Comparison of ENCODE assay signal across 12 mouse cellular contexts in genomic region chr12:85393981-85394380, GRCm38 (mm10). TPM values are rescaled to one million over a fixed set of nuclear protein-coding genes. Genes with fewer than 3 reads are reported as not detected.
DNase-seq lines count a peak whose midpoint lies in the region.
"Had no signal": no experiment of that assay in that cellular context is flagged by ENCODE, and none has a peak within 500 bp of the region (broad histone marks: within the 10 kb centered on the region; RNA-seq: fewer than 3 reads in every experiment).

No protein-coding gene starts in this region.

- no peaks in the 10 kb centered on the region for H3K4me1 ChIP-seq in midbrain, embryonic 10.5 days
- H3K4me1 ChIP-seq: hindbrain, embryonic 12.5 days had no signal

- H3K27me3 ChIP-seq in midbrain, embryonic 10.5 days (ENCODE audit: low read depth, poor library complexity, severe bottlenecking): no peaks in the 10 kb centered on the region
- H3K27me3 ChIP-seq: hindbrain, embryonic 12.5 days had no signal

- WGBS in midbrain, embryonic 10.5 days: 78% methylated on average over 7 of the region's 7 CpGs

- no peak overlapping the region for H3K4me3 ChIP-seq in midbrain, embryonic 10.5 days
- H3K4me3 ChIP-seq: hindbrain, embryonic 12.5 days had no signal

- peak; percentile 40 for DNase-seq in adrenal gland, postnatal 14 days
- DNase-seq in adrenal gland, postnatal 36 days: no peak
- peak; percentile 35 for DNase-seq in thymus, postnatal 4 days
- no peak for DNase-seq in thymus, adult 18-20 months
- DNase-seq in lung, postnatal 25 days (ENCODE audit: low spot score): peak; percentile 73
- DNase-seq in yolk sac, embryonic 10.5 days (ENCODE audit: low spot score): peak; percentile 83
- no peak for DNase-seq in midbrain, embryonic 10.5 days (ENCODE audit: low spot score)
- DNase-seq in kidney, adult 18-20 months: no peak
- DNase-seq: cerebellum, adult 8-10 months; kidney, adult 2 months had no signal

- no peaks in the 10 kb centered on the region for H3K9me3 ChIP-seq in midbrain, embryonic 10.5 days (replicated peaks)
- H3K9me3 ChIP-seq: hindbrain, embryonic 12.5 days had no signal

- no peak overlapping the region for H3K27ac ChIP-seq in midbrain, embryonic 10.5 days (replicated peaks)
- H3K27ac ChIP-seq: hindbrain, embryonic 12.5 days; liver, embryonic 14.5 days had no signal

- H3K36me3 ChIP-seq in midbrain, embryonic 10.5 days: no peaks in the 10 kb centered on the region
- H3K36me3 ChIP-seq: hindbrain, embryonic 12.5 days had no signal

RNA-seq across cellular contexts. Expression of gene Tmed10, which starts 19.3 kb away (rescaled TPM):
- total RNA-seq in adrenal gland, postnatal 14 days (2021): 236 and 243 TPM in 2 replicates
- 100 to 1,000 TPM; 291 to 336 TPM for total RNA-seq in adrenal gland, postnatal 36 days (2021)
- polyA plus RNA-seq in midbrain, embryonic 10.5 days (2016; fragmentation: Nextera tagmentation; extraction: Ambion mirVana): 258 and 269 TPM in 2 replicates

RNA-seq across cellular contexts. Expression of gene Nek9, which starts 54.8 kb away (rescaled TPM):
- 65.7 and 66.2 TPM in 2 replicates for total RNA-seq in adrenal gland, postnatal 14 days (2021)
- total RNA-seq in adrenal gland, postnatal 36 days (2021): 10 to 100 TPM; 91.1 to 94.2 TPM
- polyA plus RNA-seq in midbrain, embryonic 10.5 days (2016; fragmentation: Nextera tagmentation; extraction: Ambion mirVana): 20.6 and 21.5 TPM in 2 replicates

Comparison
In these comparisons a context has a peak if more than half of its experiments do, and no peak if none do; other contexts are left out.
1. DNase-seq: peak in adrenal gland, postnatal 14 days (single experiment), thymus, postnatal 4 days (single experiment), lung, postnatal 25 days (single experiment) and yolk sac, embryonic 10.5 days (single experiment); none in adrenal gland, postnatal 36 days (0 of 2), thymus, adult 18-20 months (0 of 2), midbrain, embryonic 10.5 days (single experiment) and kidney, adult 18-20 months (single experiment).